Mouse (Mus musculus): ENCODE data around the gene Rere. TPM values are rescaled to one million over a fixed set of nuclear protein-coding genes. Genes with fewer than 3 reads are reported as not detected.
A peak's percentile ranks its signal among the peaks of the same experiment; 100 is the strongest.

The Rere gene
- total RNA-seq, 1 experiment from 2014 or later: 50.0 TPM

- no peak for ATAC-seq (replicated peaks in 1 of 2; ENCODE audit: insufficient read depth in 1 of 2, low FRiP score in 2 of 2, low TSS enrichment in 1 of 2, low read depth in 1 of 2, poor library complexity in 2 of 2, severe bottlenecking in 2 of 2)
These were observed 107.1 kb downstream of the Rere start for GRCm38 (mm10) chr4:150388518-150388917.

GRCm38 (mm10) chr4:150393607-150394006 is 112.2 kb downstream of the Rere start:
- ATAC-seq (replicated peaks in 1 of 2; ENCODE audit: insufficient read depth in 1 of 2, low FRiP score in 2 of 2, low TSS enrichment in 1 of 2, low read depth in 1 of 2, poor library complexity in 2 of 2, severe bottlenecking in 2 of 2): no peak

- ATAC-seq (replicated peaks in 1 of 2; ENCODE audit: insufficient read depth in 1 of 2, low FRiP score in 2 of 2, low TSS enrichment in 1 of 2, low read depth in 1 of 2, poor library complexity in 2 of 2, severe bottlenecking in 2 of 2): no peak
These were observed 112.6 kb downstream of the Rere start for GRCm38 (mm10) chr4:150394091-150394490.

- ATAC-seq (replicated peaks in 1 of 2; ENCODE audit: insufficient read depth in 1 of 2, low FRiP score in 2 of 2, low TSS enrichment in 1 of 2, low read depth in 1 of 2, poor library complexity in 2 of 2, severe bottlenecking in 2 of 2): no peak
These were observed 114.9 kb downstream of the Rere start for GRCm38 (mm10) chr4:150396339-150396738.

GRCm38 (mm10) chr4:150396826-150397620 is 115.6 kb downstream of the Rere start:
- peak in 1 of 2 experiments; percentile 20; a peak in 2 of 4 replicates for ATAC-seq (replicated peaks in 1 of 2; ENCODE audit: insufficient read depth in 1 of 2, low FRiP score in 2 of 2, low TSS enrichment in 1 of 2, low read depth in 1 of 2, poor library complexity in 2 of 2, severe bottlenecking in 2 of 2)

GRCm38 (mm10) chr4:150399032-150399431 is 117.6 kb downstream of the Rere start:
- ATAC-seq (replicated peaks in 1 of 2; ENCODE audit: insufficient read depth in 1 of 2, low FRiP score in 2 of 2, low TSS enrichment in 1 of 2, low read depth in 1 of 2, poor library complexity in 2 of 2, severe bottlenecking in 2 of 2): no peak

- no peak for ATAC-seq (replicated peaks in 1 of 2; ENCODE audit: insufficient read depth in 1 of 2, low FRiP score in 2 of 2, low TSS enrichment in 1 of 2, low read depth in 1 of 2, poor library complexity in 2 of 2, severe bottlenecking in 2 of 2)
These were observed 120.6 kb downstream of the Rere start for GRCm38 (mm10) chr4:150401830-150402607.

- no peak for ATAC-seq (replicated peaks in 1 of 2; ENCODE audit: insufficient read depth in 1 of 2, low FRiP score in 2 of 2, low TSS enrichment in 1 of 2, low read depth in 1 of 2, poor library complexity in 2 of 2, severe bottlenecking in 2 of 2)
These were observed 121.2 kb downstream of the Rere start for GRCm38 (mm10) chr4:150402608-150402985.

GRCm38 (mm10) chr4:150403941-150404340 is 122.5 kb downstream of the Rere start:
- ATAC-seq (replicated peaks in 1 of 2; ENCODE audit: insufficient read depth in 1 of 2, low FRiP score in 2 of 2, low TSS enrichment in 1 of 2, low read depth in 1 of 2, poor library complexity in 2 of 2, severe bottlenecking in 2 of 2): no peak

- no peak for ATAC-seq (replicated peaks in 1 of 2; ENCODE audit: insufficient read depth in 1 of 2, low FRiP score in 2 of 2, low TSS enrichment in 1 of 2, low read depth in 1 of 2, poor library complexity in 2 of 2, severe bottlenecking in 2 of 2)
These were observed 123.1 kb downstream of the Rere start for GRCm38 (mm10) chr4:150404583-150404982.

GRCm38 (mm10) chr4:150405786-150406185 is 124.3 kb downstream of the Rere start:
- peak; percentile 44 to 53; a peak in 2 of 4 replicates for ATAC-seq (replicated peaks in 1 of 2; ENCODE audit: insufficient read depth in 1 of 2, low FRiP score in 2 of 2, low TSS enrichment in 1 of 2, low read depth in 1 of 2, poor library complexity in 2 of 2, severe bottlenecking in 2 of 2)

- no peak for ATAC-seq (replicated peaks in 1 of 2; ENCODE audit: insufficient read depth in 1 of 2, low FRiP score in 2 of 2, low TSS enrichment in 1 of 2, low read depth in 1 of 2, poor library complexity in 2 of 2, severe bottlenecking in 2 of 2)
These were observed 124.9 kb downstream of the Rere start for GRCm38 (mm10) chr4:150406320-150406719.

GRCm38 (mm10) chr4:150406821-150407220 is 125.4 kb downstream of the Rere start:
- ATAC-seq (replicated peaks in 1 of 2; ENCODE audit: insufficient read depth in 1 of 2, low FRiP score in 2 of 2, low TSS enrichment in 1 of 2, low read depth in 1 of 2, poor library complexity in 2 of 2, severe bottlenecking in 2 of 2): no peak

GRCm38 (mm10) chr4:150414296-150414695 is 132.8 kb downstream of the Rere start:
- no peak for ATAC-seq (replicated peaks in 1 of 2; ENCODE audit: insufficient read depth in 1 of 2, low FRiP score in 2 of 2, low TSS enrichment in 1 of 2, low read depth in 1 of 2, poor library complexity in 2 of 2, severe bottlenecking in 2 of 2)

GRCm38 (mm10) chr4:150414759-150415158 is 133.3 kb downstream of the Rere start:
- ATAC-seq (replicated peaks in 1 of 2; ENCODE audit: insufficient read depth in 1 of 2, low FRiP score in 2 of 2, low TSS enrichment in 1 of 2, low read depth in 1 of 2, poor library complexity in 2 of 2, severe bottlenecking in 2 of 2): no peak

- no peak for ATAC-seq (replicated peaks in 1 of 2; ENCODE audit: insufficient read depth in 1 of 2, low FRiP score in 2 of 2, low TSS enrichment in 1 of 2, low read depth in 1 of 2, poor library complexity in 2 of 2, severe bottlenecking in 2 of 2)
These were observed 134.0 kb downstream of the Rere start for GRCm38 (mm10) chr4:150415227-150415969.

GRCm38 (mm10) chr4:150420576-150421263 is 139.3 kb downstream of the Rere start:
- ATAC-seq (replicated peaks in 1 of 2; ENCODE audit: insufficient read depth in 1 of 2, low FRiP score in 2 of 2, low TSS enrichment in 1 of 2, low read depth in 1 of 2, poor library complexity in 2 of 2, severe bottlenecking in 2 of 2): no peak

Measured in hematopoietic stem cell, adult 5-6 weeks (primary cell).